Mouse (Mus musculus) right cerebral cortex, postnatal 14 days (tissue): ENCODE results near the gene Ccdc150.
A peak's percentile ranks its signal among the peaks of the same experiment; 100 is the strongest.

ENCODE experiments used
- DNase-seq: peaks from one replicate; pipeline ENCODE4 v3.0.0; 2022

Ccdc150 gene

GRCm38 (mm10) chr1:54250158-54250866 lies at the start of gene Ccdc150:
TSS of gene Ccdc150 (plus strand) at chr1:54250683.
- peak; percentile 98 for DNase-seq

GRCm38 (mm10) chr1:54220273-54220672 lies 30.2 kb upstream of the Ccdc150 start:
- DNase-seq: no peak

- no peak for DNase-seq
Measured at GRCm38 (mm10) chr1:54242722-54243121, 7.8 kb upstream of the Ccdc150 start.

GRCm38 (mm10) chr1:54275552-54275951 lies 25.1 kb downstream of the Ccdc150 start:
- no peak for DNase-seq

DNA sequence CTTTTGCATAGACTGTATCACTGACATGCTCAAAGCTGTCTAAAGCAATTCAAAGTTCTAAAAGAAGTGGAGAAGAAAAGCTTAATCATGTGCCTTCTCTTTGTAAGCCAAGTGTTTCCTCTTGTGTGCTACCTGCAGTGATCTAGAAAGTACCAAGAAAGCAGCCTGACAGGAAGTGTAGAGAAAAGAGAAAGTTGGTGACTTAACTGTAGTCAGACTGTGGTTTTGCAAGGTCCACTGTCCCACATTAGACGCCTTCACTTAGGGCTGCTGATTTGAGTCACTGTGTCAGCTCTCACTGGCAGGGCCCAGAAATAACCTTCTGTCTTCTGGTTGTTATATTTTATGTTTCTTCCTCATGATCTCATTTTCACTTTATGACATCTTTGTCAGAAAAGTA lies 29.1 kb downstream of the Ccdc150 start:
- DNase-seq: no peak

DNA sequence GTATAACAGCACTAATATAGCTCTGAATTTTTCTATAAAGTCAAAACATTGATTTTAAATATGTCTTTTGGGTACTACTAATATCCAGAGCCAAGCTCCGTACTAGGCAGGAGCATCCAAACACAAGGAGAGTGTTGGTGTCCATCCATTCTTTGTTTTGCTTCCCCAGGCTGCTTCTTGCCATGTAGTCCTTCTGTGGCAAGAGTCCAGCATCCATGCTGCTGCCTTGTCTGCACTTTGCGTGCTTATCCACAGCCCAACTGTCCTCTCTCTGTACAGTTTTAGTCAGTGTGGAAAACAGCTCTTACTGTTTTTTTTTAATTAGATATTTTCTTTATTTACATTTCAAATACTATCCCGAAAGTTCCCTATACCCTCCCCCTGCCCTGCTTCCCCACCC lies 30.2 kb downstream of the Ccdc150 start:
- DNase-seq: no peak

- DNase-seq: no peak
Measured at GRCm38 (mm10) chr1:54306404-54306803, 55.9 kb downstream of the Ccdc150 start.

- DNase-seq: no peak
Measured at GRCm38 (mm10) chr1:54326647-54327046, 76.2 kb downstream of the Ccdc150 start.

DNA sequence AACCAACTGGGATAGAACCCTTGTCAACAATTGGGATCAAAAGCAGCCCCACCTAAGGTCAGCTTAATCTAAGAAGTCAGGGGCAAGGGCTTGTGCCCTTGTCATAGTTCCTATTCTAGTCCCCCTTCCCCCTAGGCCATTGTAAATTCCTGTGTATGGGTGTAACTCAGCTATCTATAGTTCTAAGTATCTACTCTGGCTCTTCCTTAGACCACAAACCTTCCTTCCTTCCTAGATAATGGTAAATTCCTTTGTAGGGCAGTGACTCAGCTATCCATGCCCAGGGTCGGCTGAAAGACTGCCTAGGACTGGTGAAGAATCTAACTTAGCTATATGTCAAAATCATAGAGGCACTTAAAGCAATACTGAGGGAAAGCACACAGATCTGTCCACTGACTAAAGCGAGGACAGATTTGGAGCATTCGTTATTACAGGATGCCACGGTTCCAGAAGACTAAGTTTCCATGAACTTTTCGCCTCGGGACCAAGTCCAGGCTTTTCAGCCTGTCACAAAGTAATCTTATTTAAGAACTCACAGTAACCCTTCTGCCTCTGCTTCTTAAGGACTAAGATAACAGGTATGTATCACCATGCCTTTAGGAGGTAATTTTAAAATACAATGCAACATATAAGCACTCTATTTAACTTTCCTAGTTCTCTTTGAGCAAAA lies 77.5 kb downstream of the Ccdc150 start:
- no peak for DNase-seq

GRCm38 (mm10) chr1:54332988-54333387 lies 82.5 kb downstream of the Ccdc150 start:
- peak; percentile 45 for DNase-seq

DNA sequence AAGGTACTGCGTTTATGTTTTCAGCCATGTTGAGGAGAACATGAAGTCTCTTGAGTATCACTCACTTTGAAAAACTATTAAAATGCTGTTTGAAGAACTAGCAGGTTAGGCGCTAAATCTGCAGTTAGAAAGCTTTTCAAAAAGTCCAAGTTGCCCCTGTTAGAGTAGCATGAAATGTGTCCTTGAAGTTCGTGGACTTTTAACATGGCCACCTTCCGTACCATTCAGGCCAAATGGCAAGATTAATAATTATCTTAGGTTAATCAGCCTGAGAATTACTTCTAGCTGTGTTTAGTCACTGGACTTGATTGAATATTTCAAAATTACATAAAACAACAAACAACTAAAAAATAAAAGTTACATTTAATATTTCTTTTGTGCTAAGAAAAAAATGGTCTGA lies 104.3 kb downstream of the Ccdc150 start:
- DNase-seq: no peak

- DNase-seq: no peak
Measured at GRCm38 (mm10) chr1:54355485-54355884, 105.0 kb downstream of the Ccdc150 start.

GRCm38 (mm10) chr1:54356566-54356965 lies 106.1 kb downstream of the Ccdc150 start:
- no peak for DNase-seq

DNA sequence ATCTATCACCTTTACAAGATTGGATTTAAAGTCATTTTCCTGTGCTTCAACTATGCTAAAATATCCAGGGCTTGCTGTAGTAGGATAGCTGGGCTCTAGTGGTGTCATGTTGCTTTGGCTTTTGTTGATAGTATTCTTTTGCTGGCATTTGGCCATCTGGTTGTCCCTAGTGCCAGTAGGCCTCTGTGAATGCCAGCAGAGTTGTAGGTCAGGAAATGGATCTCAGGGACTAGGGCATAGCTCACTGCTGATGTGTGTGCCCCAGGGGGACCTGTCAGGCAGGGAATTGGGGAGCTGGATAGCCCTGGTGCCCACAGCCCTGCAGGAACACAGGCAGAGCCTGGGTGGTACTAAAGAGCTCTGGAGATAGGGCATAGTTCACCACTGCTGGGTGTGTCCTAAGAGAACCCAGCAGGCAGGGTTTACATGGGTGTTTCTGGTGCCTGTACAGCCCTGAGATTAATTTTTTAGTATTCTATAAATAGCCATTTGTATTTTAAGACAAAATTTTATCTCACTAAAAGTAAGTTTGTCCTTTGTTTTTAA lies 127.1 kb downstream of the Ccdc150 start:
- DNase-seq: no peak

DNA sequence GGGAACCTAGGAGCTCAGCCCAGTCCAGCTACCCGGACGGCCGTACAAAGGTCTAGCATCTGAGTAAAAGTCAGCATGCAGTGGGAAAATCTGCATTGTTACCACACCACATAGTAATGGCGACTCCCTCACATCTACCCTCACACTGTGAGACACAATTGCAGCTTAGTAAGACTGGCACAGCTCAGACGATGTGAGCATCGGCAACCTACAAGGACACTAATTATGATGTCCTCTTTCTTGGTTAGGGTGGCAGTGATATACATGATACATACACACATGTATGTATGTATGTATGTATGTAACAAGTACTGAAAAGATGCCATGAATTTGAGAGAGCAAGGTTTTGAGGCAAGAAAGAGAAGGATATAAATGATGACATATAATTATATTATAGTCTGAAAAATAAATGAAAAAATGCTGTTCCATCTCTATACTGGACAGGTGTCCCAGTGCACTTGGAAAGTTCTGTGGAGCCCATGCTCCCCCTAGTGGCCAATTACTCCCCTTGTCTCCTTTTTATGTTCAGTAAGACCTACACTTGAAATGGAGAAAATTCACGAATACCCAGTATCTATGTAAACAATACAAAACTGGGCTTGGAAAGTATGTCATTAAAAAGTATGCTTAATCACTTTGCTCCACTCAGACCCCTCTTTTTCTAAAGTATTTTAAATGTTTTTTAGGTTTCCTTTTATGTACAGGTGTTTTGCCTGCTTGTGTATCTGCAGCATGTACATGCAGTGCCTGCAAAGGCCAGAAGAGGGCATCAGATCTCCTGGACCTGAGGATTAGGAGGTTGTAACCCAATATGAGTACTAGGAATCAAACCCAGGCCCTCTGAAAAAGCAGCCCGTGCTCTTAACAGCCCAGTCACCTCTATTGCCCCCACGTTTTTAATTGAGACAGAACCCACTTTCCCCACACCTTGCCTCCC lies 130.8 kb downstream of the Ccdc150 start:
- peak; percentile 51 for DNase-seq

- DNase-seq: no peak
Measured at GRCm38 (mm10) chr1:54384221-54384620, 133.7 kb downstream of the Ccdc150 start.

DNA sequence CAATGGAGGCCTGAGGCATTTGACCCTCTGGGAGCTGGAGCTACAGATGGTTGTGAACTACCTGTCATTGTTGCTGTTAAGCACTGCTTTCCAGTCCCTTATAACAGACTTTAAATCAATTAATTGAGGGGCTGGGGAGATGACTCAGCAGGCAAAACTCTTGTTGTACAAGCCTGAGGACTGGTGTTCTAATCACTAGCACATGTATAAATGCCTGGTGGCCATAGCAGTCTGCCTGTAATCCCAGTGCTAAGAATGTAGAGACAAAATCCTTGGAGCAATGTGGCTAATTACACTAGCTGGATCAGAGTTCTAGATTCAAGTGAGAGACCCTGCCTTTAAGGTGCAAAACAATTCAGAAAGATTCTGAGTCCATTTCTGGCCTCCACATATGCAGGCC lies 152.3 kb downstream of the Ccdc150 start:
- no peak for DNase-seq
